Mouse (Mus musculus) stomach, postnatal 0 days (tissue): ENCODE results near the gene Evc.

Experiments
- CTCF ChIP-seq: IDR thresholded peaks from 2 replicates; pipeline ENCODE4 v1.5.1; 2016; ENCODE audit warnings: antibody characterized with exemption, low read depth, mild to moderate bottlenecking, moderate library complexity
- EP300 ChIP-seq: optimal IDR thresholded peaks from 2 replicates; pipeline ENCODE3; 2016; ENCODE audit warnings: antibody characterized with exemption

DNA sequence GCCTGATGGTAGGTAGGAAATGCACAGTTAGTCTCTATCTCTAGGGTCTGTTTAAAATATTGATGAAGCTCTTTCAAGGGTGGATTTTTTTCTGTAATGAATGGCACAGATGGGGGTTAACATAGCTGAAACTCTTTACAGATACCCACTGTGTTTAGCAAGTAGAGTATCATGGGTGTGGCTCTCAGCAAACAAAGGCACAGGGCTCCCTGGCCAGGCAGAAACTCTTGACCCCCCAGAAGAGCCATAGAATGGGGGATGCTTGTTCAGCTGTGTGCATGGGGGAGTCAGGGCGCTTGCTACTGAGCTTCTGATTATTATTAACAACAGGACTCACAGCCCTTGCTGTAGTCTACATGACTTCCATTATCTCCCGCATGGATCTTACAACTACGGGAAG lies 87.8 kb downstream of the Evc start:
- TF ChIP-seq CTCF (no peak), EP300 (no peak)
